Mouse (Mus musculus): ENCODE measurements around the gene Nxnl2. TPM values are rescaled to one million over a fixed set of nuclear protein-coding genes. Genes with fewer than 3 reads are reported as not detected.

Gene Nxnl2
- polyA plus RNA-seq, 1 experiment from 2014 or later = 3.5 TPM

Small RNAs within 50 kb of the gene (microRNA-seq; reads per million reads assigned to microRNA genes)
- gene Gm44341 (ENCODE audit: borderline number of aligned reads) = not detected

Other genes with a start within 250 kb of the Nxnl2 start
- gene Spin1, start 70.1 kb upstream of the Nxnl2 start, polyA plus RNA-seq (2015; fragmentation: Nextera tagmentation; extraction: Ambion mirVana) = 44.7 and 49.3 TPM in 2 replicates
- gene S1pr3, start 237.6 kb downstream of the Nxnl2 start, polyA plus RNA-seq (2015; fragmentation: Nextera tagmentation; extraction: Ambion mirVana) = 26.3 and 30.3 TPM in 2 replicates

All from thymus, postnatal 0 days (tissue).